Mouse (Mus musculus) liver, embryonic 16.5 days (tissue): Measurements from ENCODE around the gene Klhl36. TPM values are rescaled to one million over a fixed set of nuclear protein-coding genes. Genes with fewer than 3 reads are reported as not detected.

ENCODE experiments used
- ATAC-seq: fragments of 200-750 bp; cut with Nextera tagmentation; 2 replicates; pipeline ENCODE4 v1.8.0; 2017; ENCODE audit warnings: low read depth, mild to moderate bottlenecking, moderate number of reproducible peaks, moderate library complexity
- H3K27ac ChIP-seq: fragments of 300-500 bp; sonication (generic); 2 replicates; pipeline ENCODE4 v1.5.1; 2014; ENCODE audit warnings: mild to moderate bottlenecking, low read length
- H3K27me3 ChIP-seq: fragments of 300-500 bp; sonication (generic); 2 replicates; pipeline ENCODE4 v1.6.1; 2014; ENCODE audit warnings: low read depth, low read length, mixed read lengths; ENCODE audit not compliant: control insufficient read depth, insufficient read depth
- H3K36me3 ChIP-seq: fragments of 300-500 bp; sonication (generic); 2 replicates; pipeline ENCODE4 v1.6.1; 2014; ENCODE audit warnings: mild to moderate bottlenecking; ENCODE audit not compliant: control insufficient read depth, insufficient read depth
- H3K4me1 ChIP-seq: fragments of 300-500 bp; sonication (generic); 2 replicates; pipeline ENCODE4 v1.6.1; 2014; ENCODE audit warnings: low read depth, low read length, mixed read lengths; ENCODE audit not compliant: control insufficient read depth
- H3K4me2 ChIP-seq: fragments of 300-500 bp; sonication (generic); 2 replicates; pipeline ENCODE4 v1.6.1; 2014; ENCODE audit warnings: low read depth, low read length, mixed read lengths
- H3K4me3 ChIP-seq: fragments of 300-500 bp; sonication (generic); 2 replicates; pipeline ENCODE4 v1.5.1; 2014; ENCODE audit warnings: low read depth, mild to moderate bottlenecking, low read length
- H3K9ac ChIP-seq: fragments of 300-500 bp; sonication (generic); 2 replicates; pipeline ENCODE4 v1.6.1; 2014; ENCODE audit warnings: low read depth, low read length
- H3K9me3 ChIP-seq: fragments of 300-500 bp; sonication (generic); replicated peaks from 2 replicates; pipeline ENCODE4 v1.6.1; 2016; ENCODE audit warnings: low read length; ENCODE audit not compliant: control insufficient read depth
- WGBS: fragments of 180-500 bp; shearing (Covaris S2); extraction: QIAGEN DNeasy Blood & Tissue Kit; methylation state at CpG from one replicate; pipeline ENCODE4 v1.1.7; 2014; ENCODE audit not compliant: insufficient replicate concordance; 5-methylcytosine and 5-hydroxymethylcytosine counted together
- polyA plus RNA-seq: library from polyadenylated mRNA; unstranded; fragments of >200 nt; fragmentation: Nextera tagmentation; extraction: Ambion mirVana; gene quantifications from 2 replicates; pipeline ENCODE4 v1.2.1, GENCODE M21; 2015

The Klhl36 gene
- polyA plus RNA-seq, 1 experiment from 2014 or later, result 4.4 TPM

GRCm38 (mm10) chr8:119854035-119854434 is 8.0 kb upstream of the Klhl36 start:
- H3K4me2 ChIP-seq, result no peak overlapping the region
- H3K9ac ChIP-seq, result no peak overlapping the region
- H3K4me3 ChIP-seq, result no peak overlapping the region
- H3K36me3 ChIP-seq, result no peaks in the 10 kb centered on the region
- no peaks in the 10 kb centered on the region; the same call in 1 of the 2 replicates for H3K4me1 ChIP-seq
- no peaks in the 10 kb centered on the region for H3K27me3 ChIP-seq
- H3K9me3 ChIP-seq, result no peaks in the 10 kb centered on the region
- 51% methylated on average over 5 of the region's 5 CpGs for WGBS
- no peak for ATAC-seq
- H3K27ac ChIP-seq, result no peak overlapping the region

DNA sequence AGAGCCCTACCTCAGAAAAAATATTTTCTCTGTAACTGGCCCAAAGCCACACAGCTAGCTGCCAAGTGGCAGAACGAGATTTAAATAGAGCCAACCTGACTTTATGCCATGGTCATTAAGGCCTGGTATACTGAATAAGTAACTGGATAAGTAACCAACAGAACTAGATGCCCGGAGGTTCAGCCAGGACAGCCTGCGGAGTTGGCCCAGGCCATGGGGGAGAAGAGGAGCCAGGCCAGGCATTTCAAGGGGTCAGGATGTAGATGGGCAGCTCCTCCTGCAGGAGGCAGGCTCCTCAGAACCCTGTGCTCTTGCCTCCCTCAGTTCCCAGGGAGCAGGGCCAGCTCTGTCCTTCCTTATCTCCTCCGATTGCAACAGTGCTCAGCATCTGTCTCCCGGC is 6.4 kb upstream of the Klhl36 start:
- no peaks in the 10 kb centered on the region; the same call in 1 of the 2 replicates for H3K4me1 ChIP-seq
- H3K9me3 ChIP-seq, result no peaks in the 10 kb centered on the region
- H3K27me3 ChIP-seq, result no peaks in the 10 kb centered on the region
- no peaks in the 10 kb centered on the region for H3K36me3 ChIP-seq
- H3K4me2 ChIP-seq, result no peak overlapping the region
- H3K27ac ChIP-seq, result no peak overlapping the region
- no peak overlapping the region for H3K9ac ChIP-seq
- WGBS, result 60% methylated on average over 5 of the region's 5 CpGs
- no peak for ATAC-seq
- H3K4me3 ChIP-seq, result no peak overlapping the region

- Histone ChIP-seq H3K4me1 (peaks cover 11% of the 10 kb centered on the region), H3K27ac (no peak overlapping the region), H3K9me3 (no peaks in the 10 kb centered on the region), H3K36me3 (no peaks in the 10 kb centered on the region), H3K4me2 (no peak overlapping the region), H3K9ac (no peak overlapping the region), H3K4me3 (no peak overlapping the region), H3K27me3 (no peaks in the 10 kb centered on the region)
- 30% methylated on average over 6 of the region's 6 CpGs for WGBS
- ATAC-seq, result no peak
Measured at GRCm38 (mm10) chr8:119857767-119858166, 4.3 kb upstream of the Klhl36 start.

DNA sequence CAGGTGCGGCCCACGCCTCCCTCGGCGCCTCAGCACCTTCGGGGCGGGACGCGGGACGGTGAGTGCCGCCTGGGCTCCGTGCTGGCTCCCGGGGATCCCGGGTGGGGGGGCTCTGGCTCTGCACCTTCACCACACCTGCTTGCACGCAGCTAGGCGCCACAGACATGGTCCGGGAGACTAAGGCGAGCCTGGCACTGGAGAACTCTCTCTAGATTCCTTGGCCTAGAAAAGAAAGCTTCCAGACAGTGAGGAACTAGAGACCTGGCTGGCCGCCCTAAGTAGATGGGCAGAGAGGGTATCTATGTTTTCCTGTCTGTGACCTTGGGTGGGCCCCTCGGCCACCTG is 296 bp downstream of the Klhl36 start:
- no peak for ATAC-seq
- Histone ChIP-seq H3K27ac (peak overlapping the region; percentile 33; the same call in 1 of the 2 replicates), H3K9ac (peak overlapping the region; percentile 73), H3K27me3 (no peaks in the 10 kb centered on the region), H3K36me3 (no peaks in the 10 kb centered on the region), H3K4me3 (peak overlapping the region; percentile 71), H3K9me3 (no peaks in the 10 kb centered on the region), H3K4me2 (peak overlapping the region; percentile 89), H3K4me1 (peaks cover 13% of the 10 kb centered on the region)
- 0% methylated on average over 12 of the region's 19 CpGs for WGBS

GRCm38 (mm10) chr8:119862749-119863148 is 683 bp downstream of the Klhl36 start:
- H3K36me3 ChIP-seq, result no peaks in the 10 kb centered on the region
- no peak overlapping the region for H3K27ac ChIP-seq
- ATAC-seq, result no peak
- H3K4me3 ChIP-seq, result peak overlapping the region; percentile 71
- H3K4me2 ChIP-seq, result peak overlapping the region; percentile 89
- peak overlapping the region; percentile 73 for H3K9ac ChIP-seq
- peaks cover 13% of the 10 kb centered on the region for H3K4me1 ChIP-seq
- no peaks in the 10 kb centered on the region for H3K27me3 ChIP-seq
- WGBS, result 14% methylated on average over 6 of the region's 6 CpGs
- no peaks in the 10 kb centered on the region for H3K9me3 ChIP-seq

GRCm38 (mm10) chr8:119869616-119870015 is 7.5 kb downstream of the Klhl36 start:
- no peak for ATAC-seq
- Histone ChIP-seq H3K27ac (no peak overlapping the region), H3K27me3 (no peaks in the 10 kb centered on the region), H3K9ac (no peak overlapping the region), H3K4me1 (no peaks in the 10 kb centered on the region), H3K4me2 (no peak overlapping the region), H3K36me3 (peaks cover 12% of the 10 kb centered on the region), H3K9me3 (peaks cover 8% of the 10 kb centered on the region), H3K4me3 (no peak overlapping the region)
- 77% methylated on average over 20 of the region's 20 CpGs for WGBS

- H3K4me1 ChIP-seq, result no peaks in the 10 kb centered on the region
- WGBS, result 81% methylated on average over 1 of the region's 1 CpGs
- H3K27ac ChIP-seq, result no peak overlapping the region
- peaks cover 12% of the 10 kb centered on the region for H3K36me3 ChIP-seq
- peaks cover 8% of the 10 kb centered on the region for H3K9me3 ChIP-seq
- H3K27me3 ChIP-seq, result no peaks in the 10 kb centered on the region
- no peak overlapping the region for H3K4me3 ChIP-seq
- no peak overlapping the region for H3K4me2 ChIP-seq
- peak; percentile 75 for ATAC-seq
- no peak overlapping the region for H3K9ac ChIP-seq
Measured at GRCm38 (mm10) chr8:119873181-119873580, 11.1 kb downstream of the Klhl36 start.

DNA sequence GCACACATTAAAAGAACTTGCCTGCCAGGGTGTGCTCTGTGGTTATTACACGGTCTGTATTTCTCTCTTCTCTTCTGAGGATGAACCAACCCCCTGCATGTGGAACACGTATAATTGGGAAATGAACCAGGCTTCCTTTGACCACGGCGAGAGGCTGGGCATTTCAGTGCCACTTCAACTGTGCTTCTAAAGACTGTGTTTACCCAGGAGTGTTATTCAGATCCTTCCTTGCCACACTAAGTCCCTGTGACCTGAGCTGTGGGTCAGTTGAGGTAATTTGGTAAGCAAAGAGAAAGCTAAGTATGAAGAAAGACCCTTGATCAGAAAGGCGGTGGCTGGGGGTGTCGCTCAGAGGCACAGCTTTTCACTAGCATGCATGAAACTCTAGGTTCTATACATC is 19.2 kb downstream of the Klhl36 start:
- no peak overlapping the region for H3K9ac ChIP-seq
- 61% methylated on average over 6 of the region's 6 CpGs for WGBS
- H3K36me3 ChIP-seq, result no peaks in the 10 kb centered on the region
- no peak for ATAC-seq
- H3K9me3 ChIP-seq, result no peaks in the 10 kb centered on the region
- no peak overlapping the region for H3K4me3 ChIP-seq
- H3K27ac ChIP-seq, result no peak overlapping the region
- H3K4me1 ChIP-seq, result no peaks in the 10 kb centered on the region; the same call in 1 of the 2 replicates
- no peak overlapping the region for H3K4me2 ChIP-seq
- H3K27me3 ChIP-seq, result no peaks in the 10 kb centered on the region

GRCm38 (mm10) chr8:119881917-119882316 is 19.9 kb downstream of the Klhl36 start:
- no peak for ATAC-seq
- no peak overlapping the region for H3K4me3 ChIP-seq
- H3K27ac ChIP-seq, result no peak overlapping the region
- no peaks in the 10 kb centered on the region for H3K9me3 ChIP-seq
- no peak overlapping the region for H3K9ac ChIP-seq
- no peaks in the 10 kb centered on the region for H3K27me3 ChIP-seq
- no peak overlapping the region for H3K4me2 ChIP-seq
- WGBS, result 65% methylated on average over 8 of the region's 8 CpGs
- H3K36me3 ChIP-seq, result no peaks in the 10 kb centered on the region
- no peaks in the 10 kb centered on the region; the same call in 1 of the 2 replicates for H3K4me1 ChIP-seq
